Mouse (Mus musculus): ENCODE data around the gene Cux2. TPM values are rescaled to one million over a fixed set of nuclear protein-coding genes. Genes with fewer than 3 reads are reported as not detected.

Gene Cux2
- polyA plus RNA-seq, 1 experiment from 2014 or later = 7.1 TPM

- H3K27ac ChIP-seq (ENCODE audit: low read depth, low read length) = no peak overlapping the region
- 73% methylated on average over 17 of the region's 17 CpGs for WGBS (ENCODE audit: insufficient replicate concordance)
- H3K4me1 ChIP-seq (ENCODE audit: control insufficient read depth, insufficient read depth, low read length) = no peaks in the 10 kb centered on the region
- no peaks in the 10 kb centered on the region for H3K27me3 ChIP-seq (ENCODE audit: control insufficient read depth, insufficient read depth, low read length)
- no peak overlapping the region for H3K4me3 ChIP-seq (ENCODE audit: low read depth, low read length)
- H3K4me2 ChIP-seq = no peak overlapping the region
- no peaks in the 10 kb centered on the region for H3K36me3 ChIP-seq (ENCODE audit: control insufficient read depth, insufficient read depth, low read length)
- H3K9ac ChIP-seq (ENCODE audit: low read depth, low read length) = no peak overlapping the region
- no peak for ATAC-seq (replicated peaks; ENCODE audit: insufficient number of reproducible peaks, low FRiP score, low TSS enrichment)
- H3K9me3 ChIP-seq (replicated peaks; ENCODE audit: control insufficient read depth, low read length) = peaks cover 3% of the 10 kb centered on the region; the same call in 1 of the 2 replicates
These were observed 30.6 kb downstream of the Cux2 start for GRCm38 (mm10) chr5:122019288-122019687.

- H3K9me3 ChIP-seq (replicated peaks; ENCODE audit: control insufficient read depth, low read length) = peaks cover 3% of the 10 kb centered on the region; the same call in 1 of the 2 replicates
- H3K4me3 ChIP-seq (ENCODE audit: low read depth, low read length) = no peak overlapping the region
- no peaks in the 10 kb centered on the region for H3K36me3 ChIP-seq (ENCODE audit: control insufficient read depth, insufficient read depth, low read length)
- H3K4me2 ChIP-seq = no peak overlapping the region
- H3K9ac ChIP-seq (ENCODE audit: low read depth, low read length) = no peak overlapping the region
- no peak overlapping the region for H3K27ac ChIP-seq (ENCODE audit: low read depth, low read length)
- no peaks in the 10 kb centered on the region for H3K27me3 ChIP-seq (ENCODE audit: control insufficient read depth, insufficient read depth, low read length)
- WGBS (ENCODE audit: insufficient replicate concordance) = 64% methylated on average over 9 of the region's 9 CpGs
- no peaks in the 10 kb centered on the region for H3K4me1 ChIP-seq (ENCODE audit: control insufficient read depth, insufficient read depth, low read length)
- no peak for ATAC-seq (replicated peaks; ENCODE audit: insufficient number of reproducible peaks, low FRiP score, low TSS enrichment)
These were observed 32.1 kb downstream of the Cux2 start for GRCm38 (mm10) chr5:122017778-122018177.

- Histone ChIP-seq H3K9ac (ENCODE audit: low read depth, low read length) (no peak overlapping the region), H3K36me3 (ENCODE audit: control insufficient read depth, insufficient read depth, low read length) (no peaks in the 10 kb centered on the region)
- 81% methylated on average over 13 of the region's 13 CpGs for WGBS (ENCODE audit: insufficient replicate concordance)
These were observed 32.6 kb downstream of the Cux2 start for GRCm38 (mm10) chr5:122017269-122017668.

GRCm38 (mm10) chr5:122016744-122017143, 33.2 kb downstream of the Cux2 start:
- Histone ChIP-seq H3K4me2 (no peak overlapping the region), H3K27ac (ENCODE audit: low read depth, low read length) (no peak overlapping the region), H3K36me3 (ENCODE audit: control insufficient read depth, insufficient read depth, low read length) (no peaks in the 10 kb centered on the region), H3K9ac (ENCODE audit: low read depth, low read length) (no peak overlapping the region), H3K27me3 (ENCODE audit: control insufficient read depth, insufficient read depth, low read length) (no peaks in the 10 kb centered on the region), H3K4me1 (ENCODE audit: control insufficient read depth, insufficient read depth, low read length) (no peaks in the 10 kb centered on the region), H3K9me3 (replicated peaks; ENCODE audit: control insufficient read depth, low read length) (no peaks in the 10 kb centered on the region), H3K4me3 (ENCODE audit: low read depth, low read length) (no peak overlapping the region)
- 75% methylated on average over 6 of the region's 6 CpGs for WGBS (ENCODE audit: insufficient replicate concordance)
- no peak for ATAC-seq (replicated peaks; ENCODE audit: insufficient number of reproducible peaks, low FRiP score, low TSS enrichment)

More at GRCm38 (mm10) chr5:122017269-122017668, 32.6 kb downstream of the Cux2 start:
- no peak for ATAC-seq (replicated peaks; ENCODE audit: insufficient number of reproducible peaks, low FRiP score, low TSS enrichment)
- Histone ChIP-seq H3K4me3 (ENCODE audit: low read depth, low read length) (no peak overlapping the region), H3K27ac (ENCODE audit: low read depth, low read length) (no peak overlapping the region), H3K9me3 (replicated peaks; ENCODE audit: control insufficient read depth, low read length) (peaks cover 1% of the 10 kb centered on the region; the same call in 1 of the 2 replicates), H3K27me3 (ENCODE audit: control insufficient read depth, insufficient read depth, low read length) (no peaks in the 10 kb centered on the region), H3K4me2 (no peak overlapping the region), H3K4me1 (ENCODE audit: control insufficient read depth, insufficient read depth, low read length) (no peaks in the 10 kb centered on the region)

- Histone ChIP-seq H3K27me3 (ENCODE audit: control insufficient read depth, insufficient read depth, low read length) (no peaks in the 10 kb centered on the region), H3K4me3 (ENCODE audit: low read depth, low read length) (no peak overlapping the region), H3K4me1 (ENCODE audit: control insufficient read depth, insufficient read depth, low read length) (no peaks in the 10 kb centered on the region), H3K9ac (ENCODE audit: low read depth, low read length) (no peak overlapping the region), H3K4me2 (no peak overlapping the region), H3K36me3 (ENCODE audit: control insufficient read depth, insufficient read depth, low read length) (no peaks in the 10 kb centered on the region; the same call in 1 of the 2 replicates), H3K9me3 (replicated peaks; ENCODE audit: control insufficient read depth, low read length) (no peaks in the 10 kb centered on the region), H3K27ac (ENCODE audit: low read depth, low read length) (no peak overlapping the region)
- no peak for ATAC-seq (replicated peaks; ENCODE audit: insufficient number of reproducible peaks, low FRiP score, low TSS enrichment)
- WGBS (ENCODE audit: insufficient replicate concordance) = 79% methylated on average over 17 of the region's 17 CpGs
These were observed 34.8 kb downstream of the Cux2 start for GRCm38 (mm10) chr5:122015149-122015548.

- Histone ChIP-seq H3K4me2 (no peak overlapping the region), H3K9ac (ENCODE audit: low read depth, low read length) (no peak overlapping the region), H3K36me3 (ENCODE audit: control insufficient read depth, insufficient read depth, low read length) (no peaks in the 10 kb centered on the region; the same call in 1 of the 2 replicates), H3K4me3 (ENCODE audit: low read depth, low read length) (no peak overlapping the region), H3K27ac (ENCODE audit: low read depth, low read length) (no peak overlapping the region), H3K27me3 (ENCODE audit: control insufficient read depth, insufficient read depth, low read length) (no peaks in the 10 kb centered on the region), H3K4me1 (ENCODE audit: control insufficient read depth, insufficient read depth, low read length) (no peaks in the 10 kb centered on the region), H3K9me3 (replicated peaks; ENCODE audit: control insufficient read depth, low read length) (no peaks in the 10 kb centered on the region)
- no peak for ATAC-seq (replicated peaks; ENCODE audit: insufficient number of reproducible peaks, low FRiP score, low TSS enrichment)
- WGBS (ENCODE audit: insufficient replicate concordance) = 79% methylated on average over 8 of the region's 8 CpGs
These were observed 35.2 kb downstream of the Cux2 start for GRCm38 (mm10) chr5:122014671-122015070.

GRCm38 (mm10) chr5:122011289-122011688, 38.6 kb downstream of the Cux2 start:
- Histone ChIP-seq H3K36me3 (ENCODE audit: control insufficient read depth, insufficient read depth, low read length) (no peaks in the 10 kb centered on the region; the same call in 1 of the 2 replicates), H3K4me2 (no peak overlapping the region), H3K9ac (ENCODE audit: low read depth, low read length) (no peak overlapping the region), H3K27ac (ENCODE audit: low read depth, low read length) (no peak overlapping the region), H3K27me3 (ENCODE audit: control insufficient read depth, insufficient read depth, low read length) (no peaks in the 10 kb centered on the region), H3K4me3 (ENCODE audit: low read depth, low read length) (no peak overlapping the region), H3K9me3 (replicated peaks; ENCODE audit: control insufficient read depth, low read length) (no peaks in the 10 kb centered on the region; the same call in 1 of the 2 replicates), H3K4me1 (ENCODE audit: control insufficient read depth, insufficient read depth, low read length) (no peaks in the 10 kb centered on the region)
- no peak for ATAC-seq (replicated peaks; ENCODE audit: insufficient number of reproducible peaks, low FRiP score, low TSS enrichment)
- 34% methylated on average over 9 of the region's 9 CpGs for WGBS (ENCODE audit: insufficient replicate concordance)

- H3K9me3 ChIP-seq (replicated peaks; ENCODE audit: control insufficient read depth, low read length) = no peaks in the 10 kb centered on the region; the same call in 1 of the 2 replicates
- no peak overlapping the region for H3K27ac ChIP-seq (ENCODE audit: low read depth, low read length)
- no peak for ATAC-seq (replicated peaks; ENCODE audit: insufficient number of reproducible peaks, low FRiP score, low TSS enrichment)
- no peaks in the 10 kb centered on the region; the same call in 1 of the 2 replicates for H3K36me3 ChIP-seq (ENCODE audit: control insufficient read depth, insufficient read depth, low read length)
- H3K4me3 ChIP-seq (ENCODE audit: low read depth, low read length) = no peak overlapping the region
- no peak overlapping the region for H3K9ac ChIP-seq (ENCODE audit: low read depth, low read length)
- whole genome bisulfite sequencing (ENCODE audit: insufficient replicate concordance) = 87% methylated on average over 10 of the region's 10 CpGs
- H3K4me2 ChIP-seq = no peak overlapping the region
- H3K4me1 ChIP-seq (ENCODE audit: control insufficient read depth, insufficient read depth, low read length) = peaks cover 6% of the 10 kb centered on the region; the same call in 1 of the 2 replicates
- H3K27me3 ChIP-seq (ENCODE audit: control insufficient read depth, insufficient read depth, low read length) = no peaks in the 10 kb centered on the region
These were observed 41.9 kb downstream of the Cux2 start for GRCm38 (mm10) chr5:122007946-122008441.

- Histone ChIP-seq H3K27me3 (ENCODE audit: control insufficient read depth, insufficient read depth, low read length) (no peaks in the 10 kb centered on the region), H3K4me1 (ENCODE audit: control insufficient read depth, insufficient read depth, low read length) (peaks cover 16% of the 10 kb centered on the region), H3K9me3 (replicated peaks; ENCODE audit: control insufficient read depth, low read length) (no peaks in the 10 kb centered on the region; the same call in 1 of the 2 replicates), H3K27ac (ENCODE audit: low read depth, low read length) (no peak overlapping the region), H3K4me3 (ENCODE audit: low read depth, low read length) (no peak overlapping the region), H3K9ac (ENCODE audit: low read depth, low read length) (no peak overlapping the region), H3K4me2 (no peak overlapping the region), H3K36me3 (ENCODE audit: control insufficient read depth, insufficient read depth, low read length) (no peaks in the 10 kb centered on the region)
- 46% methylated on average over 6 of the region's 6 CpGs for WGBS (ENCODE audit: insufficient replicate concordance)
- no peak for ATAC-seq (replicated peaks; ENCODE audit: insufficient number of reproducible peaks, low FRiP score, low TSS enrichment)
These were observed 46.4 kb downstream of the Cux2 start for GRCm38 (mm10) chr5:122003460-122003859.

Measured in heart, embryonic 11.5 days (tissue).